Mouse (Mus musculus) CH12.LX (cell line): ENCODE results near the gene Dclre1b.
"Not testable (repeated sequence)": the region's sequence is repeated elsewhere in the genome, so short reads cannot be mapped to it uniquely, and the experiment has no call there.

Experiments used
- CTCF ChIP-seq, 2 experiments: IDR thresholded peaks in 1 of 2; conservative IDR thresholded peaks in 1 of 2; 2 replicates each; pipeline ENCODE4 v1.5.1; 2011 to 2012; ENCODE audit warnings: low read depth in 2 of 2, low read length in 2 of 2, improper control_type of control experiment in 1 of 2, inconsistent platforms in 1 of 2, mild to moderate bottlenecking in 1 of 2, moderate library complexity in 1 of 2
- EP300 ChIP-seq: IDR thresholded peaks from 2 replicates; pipeline ENCODE4 v1.6.1; 2011; ENCODE audit warnings: low read length, improper control_type of control experiment
- KAT2A ChIP-seq: IDR thresholded peaks from 2 replicates; pipeline ENCODE4 v1.6.1; 2012; ENCODE audit warnings: low read length, improper control_type of control experiment, inconsistent platforms; ENCODE audit not compliant: insufficient replicate concordance
- MEF2A ChIP-seq: IDR thresholded peaks from 2 replicates; pipeline ENCODE4 v1.6.1; 2014; ENCODE audit warnings: low read depth, mild to moderate bottlenecking, inconsistent platforms, low read length, improper control_type of control experiment, borderline replicate concordance
- POLR2A ChIP-seq: IDR thresholded peaks from 2 replicates; pipeline ENCODE4 v1.6.1; 2011; ENCODE audit warnings: low read depth, mild to moderate bottlenecking, improper control_type of control experiment, low read length
- POLR2AphosphoS2 ChIP-seq: IDR thresholded peaks from 2 replicates; pipeline ENCODE4 v1.6.1; 2011; ENCODE audit warnings: low read depth, low read length, improper control_type of control experiment
- TBP ChIP-seq: conservative IDR thresholded peaks from 2 replicates; pipeline ENCODE4 v1.6.1; 2011; ENCODE audit warnings: low read depth, low read length, improper control_type of control experiment
- ZMIZ1 ChIP-seq: IDR thresholded peaks from 2 replicates; pipeline ENCODE4 v1.6.1; 2012; ENCODE audit warnings: low read depth, mild to moderate bottlenecking, inconsistent platforms, low read length, improper control_type of control experiment

GRCm38 (mm10) chr3:103830681-103831080, 21.4 kb upstream of the Dclre1b start:
- TF ChIP-seq CTCF (conservative IDR thresholded peaks at IDR 0.05 in 1 of 2, IDR thresholded peaks at IDR 0.05 in 1 of 2; ENCODE audit: low read depth in 2 of 2, low read length in 2 of 2) = peak in 1 of 2 experiments; percentile 64; a peak in 2 of 4 replicates
- not testable (repeated sequence) for TF ChIP-seq POLR2A, KAT2A, ZMIZ1, MEF2A, POLR2AphosphoS2
- TF ChIP-seq TBP = 0 out of 2 replicates have a peak, but pooled peaks have one; percentile 29
- peak; percentile 71 for TF ChIP-seq EP300
